Mouse (Mus musculus) MEL (cell line): ENCODE measurements at regions not wholly inside any gene's neighbourhood (a gene's known extent, or its start where the extent isn't known, plus 50 kb on each side); places are given as distances from the start of the nearest gene placed in this dataset.

Experiments used
- DNase-seq: peaks from one replicate; pipeline ENCODE4 v3.0.0; 2011; ENCODE audit warnings: low read depth, low spot score
- H3K27ac ChIP-seq: 2 replicates; pipeline ENCODE4 v1.5.1; 2012; ENCODE audit warnings: low read depth, mild to moderate bottlenecking, control low read depth, low read length, moderate library complexity; ENCODE audit not compliant: control insufficient read depth
- H3K27me3 ChIP-seq, 2 experiments: fragments of 150-350 bp in 1 of 2; sonication (generic) in 1 of 2; 2 replicates each; pipeline ENCODE4 v1.6.1; 2012; ENCODE audit warnings: low read length in 2 of 2, mild to moderate bottlenecking in 2 of 2, improper control_type of control experiment in 1 of 2, moderate library complexity in 1 of 2; ENCODE audit not compliant: insufficient read depth in 2 of 2, control insufficient read depth in 1 of 2
- H3K36me3 ChIP-seq, 2 experiments: 2 replicates each; pipeline ENCODE4 v1.6.1; 2012 to 2014; ENCODE audit warnings: low read length in 2 of 2, improper control_type of control experiment in 1 of 2, inconsistent platforms in 1 of 2, mild to moderate bottlenecking in 1 of 2; ENCODE audit not compliant: insufficient read depth in 2 of 2, control insufficient read depth in 1 of 2
- H3K4me1 ChIP-seq, 2 experiments: fragments of 150-350 bp in 1 of 2; sonication (generic) in 1 of 2; 2 replicates each; pipeline ENCODE4 v1.6.1; 2012; ENCODE audit warnings: low read length in 2 of 2, improper control_type of control experiment in 1 of 2, mild to moderate bottlenecking in 1 of 2; ENCODE audit not compliant: insufficient read depth in 2 of 2, control insufficient read depth in 1 of 2
- H3K4me3 ChIP-seq, 2 experiments: fragments of 150-350 bp in 1 of 2; sonication (generic) in 1 of 2; 2 replicates each; pipeline ENCODE4 v1.5.1; 2012; ENCODE audit warnings: low read depth in 2 of 2, low read length in 2 of 2, mild to moderate bottlenecking in 2 of 2, moderate library complexity in 2 of 2, control low read depth in 1 of 2, improper control_type of control experiment in 1 of 2; ENCODE audit not compliant: control insufficient read depth in 1 of 2, insufficient read depth in 1 of 2
- H3K79me2 ChIP-seq: 2 replicates; pipeline ENCODE4 v1.6.1; 2012; ENCODE audit warnings: mild to moderate bottlenecking, low read length, moderate library complexity; ENCODE audit not compliant: control insufficient read depth, poor library complexity, insufficient read depth
- H3K9ac ChIP-seq: 2 replicates; pipeline ENCODE4 v1.6.1; 2012; ENCODE audit warnings: low read depth, mild to moderate bottlenecking, control low read depth, low read length, moderate library complexity; ENCODE audit not compliant: control insufficient read depth, poor library complexity, severe bottlenecking
- H3K9me3 ChIP-seq: fragments of 150-350 bp; sonication (generic); replicated peaks from 2 replicates; pipeline ENCODE4 v1.6.1; 2012; ENCODE audit warnings: mild to moderate bottlenecking, low read length, improper control_type of control experiment, moderate library complexity; ENCODE audit not compliant: insufficient read depth
- BHLHE40 ChIP-seq: IDR thresholded peaks from 2 replicates; pipeline ENCODE4 v1.6.1; 2012; ENCODE audit warnings: low read depth, mild to moderate bottlenecking, inconsistent platforms, low read length, improper control_type of control experiment, borderline replicate concordance
- CTCF ChIP-seq, 3 experiments: IDR thresholded peaks in 2 of 3; conservative IDR thresholded peaks in 1 of 3; 2 replicates each; pipeline ENCODE4 v1.5.1; 2011 to 2012; ENCODE audit warnings: low read length in 3 of 3, low read depth in 2 of 3, mild to moderate bottlenecking in 2 of 3, improper control_type of control experiment in 1 of 3, inconsistent platforms in 1 of 3, mixed read lengths in 1 of 3, moderate library complexity in 1 of 3; ENCODE audit not compliant: control insufficient read depth in 1 of 3, insufficient read depth in 1 of 3, poor library complexity in 1 of 3, severe bottlenecking in 1 of 3
- E2F4 ChIP-seq: IDR thresholded peaks from 2 replicates; pipeline ENCODE4 v1.6.1; 2011; ENCODE audit warnings: low read depth, low read length, improper control_type of control experiment, borderline replicate concordance
- EP300 ChIP-seq, 2 experiments: IDR thresholded peaks; 2 replicates each; pipeline ENCODE4 v1.6.1; 2011; ENCODE audit warnings: improper control_type of control experiment in 2 of 2, low read length in 2 of 2, low read depth in 1 of 2, mild to moderate bottlenecking in 1 of 2
- ETS1 ChIP-seq: IDR thresholded peaks from 2 replicates; pipeline ENCODE4 v1.6.1; 2012; ENCODE audit warnings: low read depth, mild to moderate bottlenecking, inconsistent platforms, low read length, improper control_type of control experiment, moderate library complexity
- GATA1 ChIP-seq: IDR thresholded peaks from 2 replicates; pipeline ENCODE4 v1.6.1; 2011; ENCODE audit warnings: low read depth, low read length, improper control_type of control experiment
- HCFC1 ChIP-seq: IDR thresholded peaks from 2 replicates; pipeline ENCODE4 v1.6.1; 2012; ENCODE audit warnings: low read depth, mild to moderate bottlenecking, inconsistent platforms, low read length, improper control_type of control experiment, moderate library complexity
- JUND ChIP-seq: IDR thresholded peaks from 2 replicates; pipeline ENCODE4 v1.6.1; 2011; ENCODE audit warnings: low read depth, mild to moderate bottlenecking, improper control_type of control experiment, low read length
- KAT2A ChIP-seq: conservative IDR thresholded peaks from 2 replicates; pipeline ENCODE4 v1.6.1; 2012; ENCODE audit warnings: low read depth, low read length, improper control_type of control experiment, inconsistent platforms
- MAZ ChIP-seq: IDR thresholded peaks from 2 replicates; pipeline ENCODE4 v1.6.1; 2012; ENCODE audit warnings: low read depth, mild to moderate bottlenecking, inconsistent platforms, low read length, improper control_type of control experiment
- MEF2A ChIP-seq: IDR thresholded peaks from 2 replicates; pipeline ENCODE4 v1.6.1; 2014; ENCODE audit warnings: low read depth, mild to moderate bottlenecking, inconsistent platforms, low read length, improper control_type of control experiment; ENCODE audit not compliant: poor library complexity, insufficient replicate concordance, severe bottlenecking; ENCODE audit errors: extremely low read depth
- MYB ChIP-seq: IDR thresholded peaks from 2 replicates; pipeline ENCODE4 v1.6.1; 2011; ENCODE audit warnings: mild to moderate bottlenecking, low read depth, low read length, improper control_type of control experiment
- MYC ChIP-seq: IDR thresholded peaks from 2 replicates; pipeline ENCODE4 v1.6.1; 2011; ENCODE audit warnings: low read depth, mild to moderate bottlenecking, low read length, improper control_type of control experiment, moderate library complexity
- NELFE ChIP-seq: IDR thresholded peaks from 2 replicates; pipeline ENCODE4 v1.6.1; 2011; ENCODE audit warnings: low read depth, low read length, improper control_type of control experiment
- POLR2A ChIP-seq, 2 experiments: IDR thresholded peaks; 2 replicates each; pipeline ENCODE4 v1.6.1; 2011 to 2012; ENCODE audit warnings: low read length in 2 of 2, mild to moderate bottlenecking in 2 of 2, control low read depth in 1 of 2, improper control_type of control experiment in 1 of 2, low read depth in 1 of 2, moderate library complexity in 1 of 2; ENCODE audit not compliant: control insufficient read depth in 1 of 2, insufficient read depth in 1 of 2, poor library complexity in 1 of 2
- POLR2AphosphoS2 ChIP-seq: IDR thresholded peaks from 2 replicates; pipeline ENCODE4 v1.6.1; 2011; ENCODE audit warnings: low read length, improper control_type of control experiment
- RAD21 ChIP-seq: IDR thresholded peaks from 2 replicates; pipeline ENCODE4 v1.6.1; 2011; ENCODE audit warnings: mild to moderate bottlenecking, low read depth, low read length, improper control_type of control experiment
- RCOR1 ChIP-seq: IDR thresholded peaks from 2 replicates; pipeline ENCODE4 v1.6.1; 2012; ENCODE audit warnings: low read depth, mild to moderate bottlenecking, inconsistent platforms, low read length, improper control_type of control experiment
- SIN3A ChIP-seq: IDR thresholded peaks from 2 replicates; pipeline ENCODE4 v1.6.1; 2012; ENCODE audit warnings: low read length, improper control_type of control experiment, inconsistent platforms
- TBP ChIP-seq: IDR thresholded peaks from 2 replicates; pipeline ENCODE4 v1.8.0; 2011; ENCODE audit warnings: low read depth, low read length, improper control_type of control experiment
- TCF12 ChIP-seq: IDR thresholded peaks from 2 replicates; pipeline ENCODE4 v1.6.1; 2014; ENCODE audit warnings: low read depth, mild to moderate bottlenecking, inconsistent platforms, low read length, improper control_type of control experiment, moderate library complexity
- UBTF ChIP-seq: IDR thresholded peaks from 2 replicates; pipeline ENCODE4 v1.6.1; 2012; ENCODE audit warnings: low read depth, mild to moderate bottlenecking, inconsistent platforms, low read length, improper control_type of control experiment, moderate library complexity, borderline replicate concordance; ENCODE audit not compliant: insufficient read depth
- USF1 ChIP-seq: IDR thresholded peaks from 2 replicates; pipeline ENCODE4 v1.6.1; 2014; ENCODE audit warnings: low read depth, mild to moderate bottlenecking, inconsistent platforms, low read length, improper control_type of control experiment, moderate library complexity
- USF2 ChIP-seq, 2 experiments: IDR thresholded peaks; 2 replicates each; pipeline ENCODE4 v1.6.1; 2011 to 2012; ENCODE audit warnings: improper control_type of control experiment in 2 of 2, low read length in 2 of 2, borderline replicate concordance in 1 of 2, inconsistent platforms in 1 of 2, low read depth in 1 of 2, mild to moderate bottlenecking in 1 of 2; ENCODE audit not compliant: insufficient read depth in 1 of 2
- ZC3H11A ChIP-seq: IDR thresholded peaks from 2 replicates; pipeline ENCODE4 v1.6.1; 2012; ENCODE audit warnings: low read depth, mild to moderate bottlenecking, inconsistent platforms, low read length, improper control_type of control experiment
- ZKSCAN1 ChIP-seq: IDR thresholded peaks from 2 replicates; pipeline ENCODE4 v1.6.1; 2012; ENCODE audit warnings: low read depth, mild to moderate bottlenecking, inconsistent platforms, low read length, improper control_type of control experiment, moderate library complexity

- H3K79me2 ChIP-seq: no peaks in the 10 kb centered on the region
- H3K9ac ChIP-seq: no peak overlapping the region
- H3K9me3 ChIP-seq: no peaks in the 10 kb centered on the region
- H3K4me1 ChIP-seq: no peaks in the 10 kb centered on the region
- H3K4me3 ChIP-seq: no peak overlapping the region
- no peaks in the 10 kb centered on the region for H3K36me3 ChIP-seq
- no peak overlapping the region for H3K27ac ChIP-seq
- DNase-seq: no peak
- TF ChIP-seq USF2 (IDR thresholded peaks at IDR 0.05; ENCODE audit: borderline replicate concordance in 1 of 2, insufficient read depth in 1 of 2, low read depth in 1 of 2, low read length in 2 of 2) (no peak), TCF12 (no peak), GATA1 (no peak), TBP (no peak), ZKSCAN1 (no peak), MAZ (no peak), SIN3A (no peak), UBTF (no peak), RAD21 (no peak), EP300 (IDR thresholded peaks at IDR 0.05; ENCODE audit: low read depth in 1 of 2, low read length in 2 of 2) (no peak), ZC3H11A (no peak), ETS1 (no peak), KAT2A (no peak), JUND (no peak), USF1 (no peak), MYB (no peak), HCFC1 (no peak), BHLHE40 (no peak), MEF2A (no peak), MYC (no peak)
- TF ChIP-seq, all 39 proteins: peak for 0
- H3K27me3 ChIP-seq: no peaks in the 10 kb centered on the region
These were observed 59.9 kb upstream of the Cdh5 start for GRCm38 (mm10) chr8:104041522-104041921.

GRCm38 (mm10) chr8:104042434-104042833, 59.0 kb upstream of the Cdh5 start:
- Histone ChIP-seq H3K9me3 (no peaks in the 10 kb centered on the region), H3K4me1 (no peaks in the 10 kb centered on the region), H3K27ac (no peak overlapping the region), H3K36me3 (no peaks in the 10 kb centered on the region), H3K79me2 (no peaks in the 10 kb centered on the region), H3K27me3 (no peaks in the 10 kb centered on the region), H3K9ac (no peak overlapping the region), H3K4me3 (no peak overlapping the region)
- TF ChIP-seq NELFE (no peak), RCOR1 (no peak), BHLHE40 (no peak), ETS1 (no peak), MYB (no peak), USF2 (IDR thresholded peaks at IDR 0.05; ENCODE audit: borderline replicate concordance in 1 of 2, insufficient read depth in 1 of 2, low read depth in 1 of 2, low read length in 2 of 2) (no peak), TBP (no peak), RAD21 (no peak), ZC3H11A (no peak), POLR2AphosphoS2 (no peak), GATA1 (no peak), UBTF (no peak), MEF2A (no peak), POLR2A (IDR thresholded peaks at IDR 0.05; ENCODE audit: control insufficient read depth in 1 of 2, insufficient read depth in 1 of 2, low read depth in 1 of 2, low read length in 2 of 2, poor library complexity in 1 of 2) (no peak), CTCF (IDR thresholded peaks at IDR 0.05 in 2 of 3, conservative IDR thresholded peaks at IDR 0.05 in 1 of 3; ENCODE audit: control insufficient read depth in 1 of 3, insufficient read depth in 1 of 3, low read depth in 2 of 3, low read length in 3 of 3, poor library complexity in 1 of 3, severe bottlenecking in 1 of 3) (no peak), ZKSCAN1 (no peak), E2F4 (no peak), TCF12 (no peak)
- no peak for DNase-seq
